Mouse (Mus musculus) midbrain, embryonic 15.5 days (tissue): Measurements from ENCODE around the gene Lhfp. TPM values are rescaled to one million over a fixed set of nuclear protein-coding genes. Genes with fewer than 3 reads are reported as not detected.
A peak's percentile ranks its signal among the peaks of the same experiment; 100 is the strongest.

Experiments used
- ATAC-seq: fragments of 200-750 bp; cut with Nextera tagmentation; replicated peaks from 2 replicates; pipeline ENCODE4 v1.8.0; 2017; ENCODE audit warnings: moderate TSS enrichment
- H3K27ac ChIP-seq: fragments of 300-500 bp; sonication (generic); 2 replicates; pipeline ENCODE4 v1.5.1; 2015; ENCODE audit warnings: mild to moderate bottlenecking, inconsistent platforms
- H3K27me3 ChIP-seq: fragments of 300-500 bp; sonication (generic); replicated peaks from 2 replicates; pipeline ENCODE4 v1.6.1; 2015; ENCODE audit warnings: inconsistent platforms
- H3K36me3 ChIP-seq: fragments of 300-500 bp; sonication (generic); replicated peaks from 2 replicates; pipeline ENCODE4 v1.6.1; 2015; ENCODE audit warnings: inconsistent platforms
- H3K4me1 ChIP-seq: fragments of 300-500 bp; sonication (generic); 2 replicates; pipeline ENCODE4 v1.6.1; 2015; ENCODE audit warnings: inconsistent platforms
- H3K4me2 ChIP-seq: fragments of 300-500 bp; sonication (generic); 2 replicates; pipeline ENCODE4 v1.6.1; 2015; ENCODE audit warnings: inconsistent platforms, mild to moderate bottlenecking, moderate library complexity
- H3K4me3 ChIP-seq: fragments of 300-500 bp; sonication (generic); 2 replicates; pipeline ENCODE4 v1.5.1; 2015; ENCODE audit warnings: mild to moderate bottlenecking, inconsistent platforms
- H3K9ac ChIP-seq: fragments of 300-500 bp; sonication (generic); 2 replicates; pipeline ENCODE4 v1.6.1; 2015; ENCODE audit warnings: mild to moderate bottlenecking, inconsistent platforms
- H3K9me3 ChIP-seq: fragments of 300-500 bp; sonication (generic); 2 replicates; pipeline ENCODE4 v1.6.1; 2016; ENCODE audit warnings: inconsistent platforms
- WGBS: fragments of 180-500 bp; shearing (Covaris S2); methylation state at CpG from one replicate; pipeline ENCODE4 v1.1.7; 2015; ENCODE audit warnings: mixed read lengths; 5-methylcytosine and 5-hydroxymethylcytosine counted together
- polyA plus RNA-seq: library from polyadenylated mRNA; unstranded; fragments of >200 nt; fragmentation: Nextera tagmentation; extraction: Ambion mirVana; gene quantifications from 2 replicates; pipeline ENCODE4 v1.2.1, GENCODE M21; 2015

The Lhfp gene
- polyA plus RNA-seq, 1 experiment from 2014 or later: 64.8 TPM

DNA sequence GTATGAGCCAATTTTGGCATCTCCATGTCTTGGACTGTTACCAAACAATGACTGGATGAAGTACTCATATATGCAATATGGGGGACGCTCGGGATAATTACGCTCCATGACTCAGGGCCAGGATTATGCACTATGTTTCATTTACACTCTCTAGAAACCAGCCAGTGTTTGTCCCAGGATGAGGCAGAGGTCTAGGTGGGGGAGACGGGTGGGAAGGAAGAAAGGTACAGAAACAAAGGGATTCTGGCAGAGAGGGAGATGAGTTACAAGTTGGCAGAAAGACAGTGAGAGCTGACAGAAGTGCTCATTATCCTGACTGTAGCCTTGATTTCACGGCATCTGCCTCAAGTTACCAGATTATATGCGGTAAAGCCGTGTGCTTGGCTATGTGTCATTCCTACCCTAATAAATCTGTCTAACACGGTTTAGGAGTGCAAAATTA lies 154.4 kb downstream of the Lhfp start:
- 38% methylated on average over 8 of the region's 8 CpGs for WGBS
- peak; percentile 56; the same call in 1 of the 2 replicates for ATAC-seq
- H3K27me3 ChIP-seq: no peaks in the 10 kb centered on the region
- no peak overlapping the region for H3K9ac ChIP-seq
- H3K27ac ChIP-seq: no peak overlapping the region
- no peak overlapping the region for H3K4me3 ChIP-seq
- H3K4me1 ChIP-seq: peaks cover 6% of the 10 kb centered on the region; the same call in 1 of the 2 replicates
- H3K36me3 ChIP-seq: no peaks in the 10 kb centered on the region
- H3K4me2 ChIP-seq: no peak overlapping the region
- no peaks in the 10 kb centered on the region for H3K9me3 ChIP-seq

DNA sequence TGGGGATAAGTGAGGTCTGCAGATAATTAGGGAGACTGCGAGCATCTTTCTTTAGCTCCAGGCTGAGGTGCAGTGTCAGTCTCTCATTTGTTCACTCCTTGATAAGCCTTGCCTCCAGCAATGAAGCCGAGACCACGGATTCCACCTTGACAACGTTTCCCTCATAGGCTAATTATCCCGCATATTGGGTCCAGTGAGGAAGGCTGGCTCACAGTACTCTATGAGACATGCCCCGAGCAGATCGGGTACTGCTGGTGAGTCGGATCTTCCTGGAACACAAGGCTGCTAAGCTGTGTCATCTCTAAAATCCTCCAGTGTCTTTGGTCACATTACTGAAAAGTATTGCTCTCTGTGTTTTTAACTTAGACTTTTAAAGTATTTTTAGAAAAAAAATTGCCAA lies 158.8 kb downstream of the Lhfp start:
- WGBS: 75% methylated on average over 8 of the region's 8 CpGs
- H3K4me2 ChIP-seq: no peak overlapping the region
- H3K9ac ChIP-seq: no peak overlapping the region

DNA sequence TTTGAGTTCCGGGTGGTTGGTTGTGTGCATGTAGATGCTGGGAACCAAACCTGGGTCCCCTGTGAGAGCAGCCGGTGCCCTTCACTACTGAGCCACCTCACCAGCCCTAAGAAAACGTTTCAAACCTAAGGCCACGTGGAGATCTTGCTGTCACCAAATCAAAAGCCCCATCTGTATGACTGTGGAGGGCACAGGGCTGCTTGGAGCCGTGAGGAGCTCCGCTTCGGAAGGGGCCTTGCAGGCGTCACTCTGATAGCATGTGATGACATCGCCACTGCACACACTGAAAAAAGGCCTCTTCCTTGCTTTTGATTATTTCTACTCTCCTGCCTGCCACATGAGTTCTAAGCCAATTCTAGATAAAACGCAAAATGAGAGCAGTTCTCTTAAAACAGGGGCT lies 159.5 kb downstream of the Lhfp start:
- Histone ChIP-seq H3K9me3 (no peaks in the 10 kb centered on the region), H3K4me1 (peaks cover 19% of the 10 kb centered on the region), H3K36me3 (no peaks in the 10 kb centered on the region), H3K9ac (no peak overlapping the region), H3K4me3 (no peak overlapping the region), H3K4me2 (no peak overlapping the region), H3K27me3 (no peaks in the 10 kb centered on the region), H3K27ac (peak overlapping the region; percentile 55)
- 0 out of 2 replicates have a peak, but pooled peaks have one; percentile 25 for ATAC-seq
- 68% methylated on average over 10 of the region's 10 CpGs for WGBS

More for the DNA sequence above, 158.8 kb downstream of the Lhfp start:
- no peak overlapping the region for H3K27ac ChIP-seq
- no peaks in the 10 kb centered on the region for H3K36me3 ChIP-seq
- peaks cover 22% of the 10 kb centered on the region for H3K4me1 ChIP-seq
- no peak overlapping the region for H3K4me3 ChIP-seq
- H3K9me3 ChIP-seq: no peaks in the 10 kb centered on the region
- 0 out of 2 replicates have a peak, but pooled peaks have one; percentile 45 for ATAC-seq
- no peaks in the 10 kb centered on the region for H3K27me3 ChIP-seq

DNA sequence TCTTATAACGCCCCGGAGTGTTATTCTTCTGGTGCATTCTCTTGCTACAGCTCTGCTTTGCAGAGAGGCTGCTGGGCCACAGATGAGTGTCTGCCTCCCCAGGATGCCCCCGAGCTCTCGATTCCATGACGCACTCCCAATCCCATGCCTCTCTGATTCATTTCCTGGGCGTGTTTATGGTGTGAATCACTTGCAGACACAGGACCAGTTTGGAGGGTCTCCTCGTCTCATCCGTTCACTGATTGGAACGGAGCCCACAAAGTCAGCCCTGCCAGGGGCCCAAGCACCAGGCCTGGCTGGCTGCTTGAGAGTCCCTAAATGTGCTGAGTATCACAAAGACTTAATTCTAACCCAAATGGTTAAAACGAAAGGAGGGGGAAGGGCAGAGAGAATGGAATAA lies 160.3 kb downstream of the Lhfp start:
- no peaks in the 10 kb centered on the region for H3K36me3 ChIP-seq
- 35% methylated on average over 10 of the region's 10 CpGs for WGBS
- no peak overlapping the region for H3K4me3 ChIP-seq
- peak overlapping the region; percentile 23; the same call in 1 of the 2 replicates for H3K27ac ChIP-seq
- no peaks in the 10 kb centered on the region for H3K9me3 ChIP-seq
- H3K4me1 ChIP-seq: peaks cover 23% of the 10 kb centered on the region
- no peak overlapping the region for H3K9ac ChIP-seq
- peak; percentile 62; the same call in 1 of the 2 replicates for ATAC-seq
- H3K4me2 ChIP-seq: no peak overlapping the region
- no peaks in the 10 kb centered on the region for H3K27me3 ChIP-seq

DNA sequence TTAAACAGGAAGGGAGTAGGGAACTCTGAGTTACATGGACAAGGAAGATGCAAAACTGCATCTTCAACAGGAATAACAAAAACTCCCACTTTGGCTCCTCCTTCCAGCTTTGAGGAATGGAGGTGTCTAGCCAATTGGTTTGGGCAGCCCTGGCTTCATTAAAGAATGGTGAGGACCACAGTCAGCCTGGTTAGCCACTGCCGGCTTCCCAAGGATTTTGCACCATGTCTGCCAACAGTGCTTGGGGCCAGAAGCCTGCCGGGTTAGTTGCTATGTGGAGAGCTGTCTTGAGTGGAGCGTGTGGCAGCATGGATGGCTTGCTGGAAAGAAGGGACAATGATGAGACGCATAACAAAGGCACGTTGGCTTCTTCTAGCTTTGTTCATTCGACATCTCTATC lies 160.9 kb downstream of the Lhfp start:
- H3K27me3 ChIP-seq: no peaks in the 10 kb centered on the region
- 26% methylated on average over 6 of the region's 6 CpGs for WGBS
- peaks cover 28% of the 10 kb centered on the region for H3K4me1 ChIP-seq
- no peak overlapping the region for H3K9ac ChIP-seq
- H3K4me2 ChIP-seq: no peak overlapping the region
- H3K9me3 ChIP-seq: no peaks in the 10 kb centered on the region
- H3K4me3 ChIP-seq: no peak overlapping the region
- ATAC-seq: no peak
- H3K27ac ChIP-seq: peak overlapping the region; percentile 20; the same call in 1 of the 2 replicates
- no peaks in the 10 kb centered on the region for H3K36me3 ChIP-seq

- H3K4me3 ChIP-seq: no peak overlapping the region
- H3K4me1 ChIP-seq: peaks cover 29% of the 10 kb centered on the region
- H3K9ac ChIP-seq: no peak overlapping the region
- no peaks in the 10 kb centered on the region for H3K27me3 ChIP-seq
- H3K9me3 ChIP-seq: no peaks in the 10 kb centered on the region
- ATAC-seq: no peak
- H3K27ac ChIP-seq: peak overlapping the region; percentile 20; the same call in 1 of the 2 replicates
- H3K36me3 ChIP-seq: no peaks in the 10 kb centered on the region
- H3K4me2 ChIP-seq: no peak overlapping the region
- WGBS: 85% methylated on average over 3 of the region's 3 CpGs
Observed at GRCm38 (mm10) chr3:53202698-53203097, 161.4 kb downstream of the Lhfp start.

- 66% methylated on average over 5 of the region's 5 CpGs for WGBS
- Histone ChIP-seq H3K27me3 (no peaks in the 10 kb centered on the region), H3K9ac (no peak overlapping the region), H3K27ac (no peak overlapping the region), H3K4me1 (peaks cover 29% of the 10 kb centered on the region), H3K4me2 (no peak overlapping the region), H3K36me3 (no peaks in the 10 kb centered on the region), H3K9me3 (no peaks in the 10 kb centered on the region), H3K4me3 (no peak overlapping the region)
- ATAC-seq: no peak
Observed at GRCm38 (mm10) chr3:53203656-53204055, 162.3 kb downstream of the Lhfp start.

DNA sequence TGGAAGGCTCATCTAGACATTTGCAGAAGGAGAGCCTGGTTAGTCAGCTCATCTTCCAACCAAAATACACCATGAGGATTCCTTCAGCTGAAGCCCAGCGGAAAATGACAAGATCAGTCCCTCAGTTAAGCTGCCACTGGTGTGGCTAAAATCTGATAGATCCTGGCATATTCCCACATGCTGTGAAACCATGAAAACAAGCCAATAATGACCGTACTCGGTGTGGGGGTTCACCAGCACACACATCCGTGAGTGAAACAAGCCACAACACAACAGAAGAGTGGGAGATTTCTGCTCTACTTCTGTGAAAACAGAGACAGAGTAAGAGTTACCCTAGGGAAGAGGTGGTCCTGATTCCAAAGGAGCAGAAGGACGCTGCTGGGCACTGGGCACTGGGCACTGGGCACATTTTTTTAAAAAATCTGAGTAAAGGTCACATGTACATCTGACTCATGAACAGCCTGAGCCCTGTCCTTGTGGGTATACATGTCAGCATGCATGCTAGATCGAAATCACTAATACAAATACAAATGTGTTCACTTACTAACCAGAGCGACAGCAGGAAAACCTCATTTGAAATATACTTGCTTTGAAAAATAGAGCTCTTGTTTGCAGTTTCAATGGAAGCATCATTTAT lies 163.1 kb downstream of the Lhfp start:
- Histone ChIP-seq H3K4me3 (no peak overlapping the region), H3K27ac (no peak overlapping the region), H3K9me3 (no peaks in the 10 kb centered on the region), H3K4me1 (peaks cover 29% of the 10 kb centered on the region), H3K27me3 (no peaks in the 10 kb centered on the region), H3K36me3 (no peaks in the 10 kb centered on the region), H3K9ac (no peak overlapping the region), H3K4me2 (no peak overlapping the region)
- ATAC-seq: no peak
- 86% methylated on average over 7 of the region's 7 CpGs for WGBS

- WGBS: 87% methylated on average over 1 of the region's 1 CpGs
- Histone ChIP-seq H3K9ac (no peak overlapping the region), H3K27me3 (no peaks in the 10 kb centered on the region), H3K27ac (no peak overlapping the region), H3K9me3 (no peaks in the 10 kb centered on the region), H3K36me3 (no peaks in the 10 kb centered on the region), H3K4me3 (no peak overlapping the region), H3K4me1 (peaks cover 29% of the 10 kb centered on the region), H3K4me2 (no peak overlapping the region)
- ATAC-seq: no peak
Observed at GRCm38 (mm10) chr3:53204985-53205365, 163.6 kb downstream of the Lhfp start.

- Histone ChIP-seq H3K27ac (no peak overlapping the region), H3K4me2 (no peak overlapping the region), H3K4me1 (peaks cover 31% of the 10 kb centered on the region), H3K4me3 (no peak overlapping the region), H3K27me3 (no peaks in the 10 kb centered on the region), H3K36me3 (no peaks in the 10 kb centered on the region), H3K9me3 (no peaks in the 10 kb centered on the region), H3K9ac (no peak overlapping the region)
- no peak for ATAC-seq
- WGBS: 94% methylated on average over 3 of the region's 3 CpGs
Observed at GRCm38 (mm10) chr3:53205706-53206105, 164.4 kb downstream of the Lhfp start.

DNA sequence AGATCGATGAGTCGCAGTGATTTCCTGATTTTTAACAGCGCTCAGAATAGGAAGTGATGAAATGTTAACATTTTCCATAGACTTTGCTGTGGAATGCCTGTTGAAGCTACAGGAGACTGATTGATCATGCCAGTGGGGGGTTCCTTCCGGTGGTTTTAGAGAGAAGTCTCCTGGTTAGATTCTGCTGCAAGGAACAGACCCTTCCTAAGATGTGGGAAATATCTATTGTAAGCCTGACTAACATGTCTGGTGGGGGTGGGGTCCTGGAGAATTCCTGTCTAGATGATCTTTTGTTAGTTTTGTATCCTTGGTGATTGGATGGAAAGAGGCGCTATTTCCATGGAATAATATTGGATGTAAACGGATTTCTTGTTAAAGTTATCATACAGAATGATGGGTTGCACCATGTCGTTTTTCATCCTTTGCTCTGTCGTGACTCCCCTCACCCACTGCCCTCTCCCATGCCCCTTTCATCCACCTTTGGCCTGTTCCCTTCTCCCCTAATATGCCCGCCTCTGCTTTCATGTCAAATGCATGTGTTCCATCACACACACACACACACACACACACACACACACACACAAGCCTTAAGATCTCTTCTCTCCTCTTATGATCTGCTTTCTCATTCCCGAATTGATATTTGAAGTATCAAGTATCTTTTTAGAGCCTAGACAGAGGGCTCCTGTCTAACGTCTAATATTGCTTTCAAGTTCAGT lies 165.3 kb downstream of the Lhfp start:
- Histone ChIP-seq H3K4me2 (no peak overlapping the region), H3K4me1 (peaks cover 32% of the 10 kb centered on the region), H3K27me3 (no peaks in the 10 kb centered on the region), H3K9me3 (no peaks in the 10 kb centered on the region), H3K27ac (peak overlapping the region; percentile 36), H3K36me3 (no peaks in the 10 kb centered on the region), H3K4me3 (no peak overlapping the region), H3K9ac (no peak overlapping the region)
- ATAC-seq: no peak
- WGBS: 13% methylated on average over 11 of the region's 11 CpGs

GRCm38 (mm10) chr3:53207225-53207528 lies 165.8 kb downstream of the Lhfp start:
- H3K4me1 ChIP-seq: peaks cover 27% of the 10 kb centered on the region
- peak overlapping the region; percentile 36 for H3K27ac ChIP-seq
- H3K4me2 ChIP-seq: no peak overlapping the region
- no peaks in the 10 kb centered on the region for H3K36me3 ChIP-seq
- WGBS: 6% methylated on average over 4 of the region's 4 CpGs
- H3K9ac ChIP-seq: no peak overlapping the region
- no peaks in the 10 kb centered on the region for H3K9me3 ChIP-seq
- H3K4me3 ChIP-seq: no peak overlapping the region
- H3K27me3 ChIP-seq: no peaks in the 10 kb centered on the region
- peak; percentile 60; the same call in 1 of the 2 replicates for ATAC-seq
